Mouse (Mus musculus) cerebellum, adult 8-10 months (tissue): ENCODE results near the gene Atraid.

ENCODE experiments used
- DNase-seq: peaks from one replicate; pipeline ENCODE4 v3.0.0; 2022

Gene Atraid

GRCm38 (mm10) chr5:31054261-31055215 is 6.4 kb downstream of the Atraid start, which contains the start of gene Cad:
Gene Cad (plus strand): TSS chr5:31054780.
- peak; percentile 93 for DNase-seq

DNA sequence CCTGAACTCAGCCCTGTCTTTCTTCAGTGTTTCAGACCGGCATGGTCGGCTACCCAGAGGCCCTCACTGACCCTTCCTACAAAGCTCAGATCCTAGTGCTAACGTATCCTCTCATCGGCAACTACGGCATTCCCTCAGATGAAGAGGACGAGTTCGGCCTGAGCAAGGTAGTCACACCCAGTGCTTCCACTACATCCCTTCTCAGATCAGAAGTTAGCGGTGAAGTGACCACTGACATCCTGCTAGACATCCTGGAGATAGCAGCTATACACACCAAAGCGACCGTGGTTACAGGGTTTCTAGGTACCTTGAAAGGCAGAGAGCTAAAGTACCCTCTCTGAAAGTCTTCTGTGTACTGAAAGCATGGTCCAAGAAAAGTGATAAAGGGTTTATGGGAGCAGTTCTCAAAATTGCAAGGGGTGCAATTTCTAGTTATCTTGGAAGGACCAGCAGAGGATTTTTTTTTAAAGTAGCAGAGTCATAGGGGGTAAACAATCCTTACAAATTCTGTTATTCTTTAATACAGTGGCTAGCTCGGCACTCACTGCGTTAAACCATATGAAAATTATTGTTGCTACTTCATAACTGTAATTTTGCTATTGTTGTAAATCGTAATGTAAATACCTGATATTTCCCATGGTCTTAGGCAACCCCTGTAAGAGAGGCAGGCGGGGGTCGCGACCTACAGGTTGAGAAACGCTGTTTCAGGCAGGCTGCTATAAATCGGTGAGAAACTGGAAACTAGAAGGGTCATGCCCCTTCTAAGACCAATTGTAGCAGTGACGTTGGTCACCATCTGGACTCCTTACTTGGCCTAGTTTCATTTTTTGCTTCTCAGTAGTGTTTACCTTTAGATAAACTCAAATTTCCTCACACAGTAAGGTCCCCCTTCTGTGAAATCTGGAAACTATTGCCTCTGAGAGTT is 7.4 kb downstream of the Atraid start:
- no peak for DNase-seq

GRCm38 (mm10) chr5:31069810-31070209 is 21.7 kb downstream of the Atraid start:
- no peak for DNase-seq

DNA sequence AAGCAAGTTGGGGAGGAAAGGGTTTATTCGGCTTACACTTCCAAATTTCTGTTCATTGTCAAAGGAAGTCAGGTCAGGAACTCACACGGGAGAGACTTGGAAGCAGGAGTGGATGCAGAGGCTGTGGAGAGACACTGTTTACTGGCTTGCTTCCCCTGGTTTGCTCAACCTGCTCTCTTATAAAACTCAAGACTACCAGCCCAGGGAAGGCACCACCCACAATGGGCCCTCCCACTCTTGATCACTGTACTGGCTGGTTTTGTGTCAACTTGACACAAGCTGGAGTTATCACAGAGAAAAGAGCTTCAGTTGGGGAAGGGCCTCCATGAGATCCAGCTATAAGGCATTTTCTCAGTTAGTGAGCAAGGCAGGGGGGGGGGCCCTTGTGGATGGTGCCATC is 22.9 kb downstream of the Atraid start:
- no peak for DNase-seq

DNA sequence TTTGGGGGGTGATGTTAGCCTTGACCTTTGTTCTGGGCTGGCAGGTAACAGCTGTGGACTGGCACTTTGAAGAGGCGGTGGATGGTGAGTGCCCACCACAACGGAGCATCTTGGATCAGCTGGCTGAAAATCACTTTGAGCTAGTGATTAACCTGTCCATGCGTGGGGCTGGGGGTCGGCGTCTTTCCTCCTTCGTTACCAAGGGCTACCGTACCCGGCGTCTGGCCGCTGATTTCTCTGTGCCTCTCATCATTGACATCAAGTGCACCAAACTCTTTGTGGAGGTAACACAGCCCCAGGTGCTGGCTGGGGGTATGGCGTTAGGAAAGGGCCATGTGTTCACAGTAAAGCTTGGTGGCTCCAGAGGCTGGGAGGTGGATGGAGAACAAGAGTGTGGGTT is 23.7 kb downstream of the Atraid start:
- DNase-seq = no peak

DNA sequence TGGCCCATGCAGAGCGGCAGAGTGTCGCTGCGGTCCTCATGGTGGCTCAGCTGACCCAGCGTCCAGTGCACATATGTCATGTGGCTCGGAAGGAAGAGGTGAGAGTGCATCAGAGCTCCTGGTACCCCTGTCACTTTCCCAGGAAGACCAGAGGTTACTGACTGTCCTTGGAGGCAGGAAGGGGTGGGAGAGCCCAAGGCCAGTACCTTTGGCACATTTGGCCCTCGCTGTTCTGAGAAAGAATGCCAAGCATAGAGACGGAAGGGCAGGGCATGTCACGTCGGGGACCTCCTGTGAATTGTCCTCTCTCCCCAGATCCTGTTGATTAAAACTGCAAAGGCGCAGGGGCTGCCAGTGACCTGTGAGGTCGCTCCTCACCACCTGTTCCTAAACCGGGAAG is 25.1 kb downstream of the Atraid start:
- DNase-seq = no peak

GRCm38 (mm10) chr5:31076346-31076745 is 28.2 kb downstream of the Atraid start:
- DNase-seq = no peak

DNA sequence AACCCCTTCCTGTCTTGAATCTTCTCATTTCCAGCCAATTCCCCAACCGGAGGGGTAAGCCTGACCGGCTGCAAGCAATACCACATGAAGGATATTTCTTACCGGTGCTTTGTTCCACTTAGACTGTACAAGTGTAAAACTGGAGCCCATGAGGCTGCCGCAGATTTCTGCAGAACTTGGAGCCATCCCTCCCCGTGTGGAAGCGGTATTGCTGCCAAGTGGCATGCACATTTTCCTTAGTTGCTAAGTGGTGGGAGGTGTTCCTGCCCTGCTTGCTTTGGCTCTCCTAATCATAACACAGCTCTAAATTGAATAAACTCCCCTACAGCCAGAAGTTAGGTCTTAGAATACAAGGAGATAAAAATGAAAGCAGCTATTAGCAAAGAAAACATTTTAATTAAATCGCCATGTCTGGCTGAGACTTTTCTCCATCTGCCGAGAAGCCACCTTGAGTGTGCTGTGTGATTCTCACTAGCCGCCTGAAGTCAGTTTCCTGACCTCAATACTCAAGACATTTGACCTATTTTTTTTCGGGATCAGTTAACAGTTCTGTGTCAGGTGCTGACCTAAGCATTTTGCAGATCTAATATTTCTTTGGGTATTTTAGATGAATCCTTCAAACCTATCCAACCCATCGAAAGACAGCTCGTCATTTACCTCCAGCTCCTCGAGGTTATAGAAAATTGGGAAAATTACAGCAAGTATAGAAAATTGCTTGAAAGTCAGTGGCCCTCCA is 32.1 kb downstream of the Atraid start:
- DNase-seq = no peak

GRCm38 (mm10) chr5:31080795-31081164 is 32.7 kb downstream of the Atraid start:
- no peak for DNase-seq

DNA sequence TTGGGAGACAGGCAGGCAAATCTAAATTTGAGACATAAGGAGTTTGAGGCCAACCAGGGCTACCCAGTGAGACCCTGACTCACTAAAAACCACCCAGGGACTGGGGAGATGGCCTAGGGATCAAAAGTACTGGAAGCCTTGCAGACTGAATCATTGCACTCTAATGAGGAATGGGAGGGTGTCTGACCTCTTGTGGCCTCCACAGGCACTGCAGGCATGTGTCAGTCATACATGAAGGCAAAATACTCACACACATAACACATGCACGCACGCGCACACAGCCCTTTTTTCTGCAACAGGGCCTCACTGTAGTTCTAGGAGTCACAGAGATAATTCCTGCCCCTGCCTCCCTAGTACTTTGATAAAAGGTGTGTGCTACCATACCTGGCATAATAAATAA is 33.3 kb downstream of the Atraid start:
- no peak for DNase-seq

GRCm38 (mm10) chr5:31082355-31082754 is 34.2 kb downstream of the Atraid start:
- DNase-seq = no peak

- DNase-seq = no peak
Observed at GRCm38 (mm10) chr5:31082935-31083625, 35.0 kb downstream of the Atraid start.

DNA sequence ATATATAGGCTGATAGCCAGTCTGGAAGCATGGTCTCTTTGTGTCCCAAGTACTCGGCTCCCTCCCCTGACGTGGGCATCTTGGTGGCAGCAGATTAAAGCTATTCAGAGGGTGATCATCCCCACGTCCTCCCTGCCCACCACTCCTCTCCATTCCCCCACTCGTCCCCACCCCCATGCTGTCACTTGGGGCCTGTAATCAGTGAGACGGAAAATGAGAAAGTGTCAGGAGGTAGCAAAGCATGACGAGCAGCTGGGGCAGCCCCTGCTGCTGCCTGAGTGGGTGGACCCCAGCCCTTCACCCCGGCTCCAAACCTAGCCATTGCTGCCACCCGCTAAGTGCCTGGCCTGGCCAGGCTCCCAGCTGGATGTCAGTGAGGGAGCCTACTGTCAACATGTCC is 35.8 kb downstream of the Atraid start:
- no peak for DNase-seq

GRCm38 (mm10) chr5:31086606-31087005 is 38.5 kb downstream of the Atraid start:
- DNase-seq = no peak

GRCm38 (mm10) chr5:31087131-31087530 is 39.0 kb downstream of the Atraid start:
- no peak for DNase-seq

GRCm38 (mm10) chr5:31092231-31092975 is 44.3 kb downstream of the Atraid start:
- DNase-seq = no peak

DNA sequence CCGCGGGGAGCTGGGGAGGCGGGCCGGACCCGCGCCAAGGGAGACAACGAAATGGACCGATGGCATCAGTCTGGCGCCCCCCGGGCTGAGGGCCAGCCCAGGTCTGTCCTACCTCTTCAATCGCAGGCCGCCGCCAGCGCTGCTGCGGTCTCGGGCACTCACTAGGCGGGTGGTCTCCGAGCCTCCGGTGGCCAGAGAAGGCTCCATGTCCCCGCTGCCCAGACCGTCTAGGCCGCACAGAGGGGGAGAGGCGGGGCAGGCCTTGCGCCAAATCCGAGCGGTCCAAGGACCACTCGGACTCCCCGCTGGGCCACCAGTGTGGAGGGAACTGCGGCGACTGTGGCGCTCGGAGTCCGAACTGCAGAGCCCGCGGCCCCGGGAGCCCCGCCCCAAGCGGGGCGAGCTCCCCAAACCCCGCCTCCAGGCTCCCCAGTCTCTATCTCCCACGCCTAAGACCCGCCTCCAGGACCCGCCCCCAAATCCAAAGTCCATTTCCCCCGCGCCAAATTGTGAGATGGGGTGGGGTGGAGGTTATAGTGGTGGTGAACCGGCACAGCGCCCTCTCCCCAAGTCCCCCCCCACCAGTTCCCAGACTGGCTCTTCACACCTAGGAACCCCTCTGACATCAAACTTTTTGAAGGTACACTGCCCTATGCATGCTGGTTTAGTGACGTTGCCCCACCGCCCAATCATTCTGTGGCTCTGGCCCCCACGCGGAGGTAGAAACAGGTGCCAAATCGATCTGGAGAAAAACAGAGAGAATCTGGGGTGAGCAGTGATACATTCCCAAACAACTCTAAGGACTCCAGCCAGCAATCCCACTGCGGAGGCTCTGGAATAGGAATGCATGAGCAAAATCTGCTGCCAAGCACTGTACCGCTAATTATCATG is 45.3 kb downstream of the Atraid start:
- DNase-seq = no peak

GRCm38 (mm10) chr5:31094100-31094798 is 46.1 kb downstream of the Atraid start:
- no peak for DNase-seq

DNA sequence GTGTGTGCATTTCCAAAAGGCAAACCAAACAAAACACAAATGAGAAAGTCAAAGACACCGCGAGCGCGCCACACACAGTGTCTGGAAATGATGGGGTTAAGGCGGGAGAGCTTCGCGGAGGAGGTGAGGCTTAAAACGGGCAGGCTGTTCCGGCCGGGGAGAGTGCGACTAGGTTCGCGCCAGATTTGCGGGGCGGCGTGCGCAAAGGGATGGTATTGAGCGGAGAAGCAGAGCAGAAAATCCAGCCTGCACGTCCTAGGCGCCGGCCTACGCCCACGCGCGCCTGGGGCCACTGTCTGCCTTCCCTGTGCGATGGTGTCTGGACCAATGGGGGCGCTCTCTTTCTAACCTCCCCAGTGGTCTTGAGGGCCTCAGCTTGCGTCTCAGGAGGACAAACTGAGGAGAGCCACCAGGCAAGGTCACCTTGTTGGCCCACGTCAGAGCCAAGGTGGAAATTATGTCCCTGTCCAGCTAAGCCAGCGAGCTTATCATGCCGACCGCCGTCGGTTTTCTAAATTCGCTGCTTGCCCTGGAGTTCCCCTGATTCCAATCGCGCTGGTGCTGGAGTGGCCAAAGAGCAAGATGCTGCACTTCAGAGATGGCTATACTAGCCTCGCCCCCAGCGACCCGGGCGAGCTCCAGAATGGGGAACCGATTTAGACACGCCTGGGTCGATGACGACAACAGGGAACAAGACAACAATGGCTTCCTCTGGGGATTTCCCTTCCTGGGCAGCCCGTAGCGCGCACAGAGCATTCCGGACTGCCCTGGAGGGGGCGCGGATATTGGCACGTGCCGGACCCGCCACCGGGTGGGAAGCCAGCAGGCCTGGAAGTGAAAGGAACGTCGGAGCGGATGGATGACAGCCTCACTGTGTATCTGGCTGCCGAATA is 46.9 kb downstream of the Atraid start:
- no peak for DNase-seq
